Mouse (Mus musculus): ENCODE results near the gene Adgrd1.
"Not testable (repeated sequence)": the region's sequence is repeated elsewhere in the genome, so short reads cannot be mapped to it uniquely, and the experiment has no call there.

The Adgrd1 gene

DNA sequence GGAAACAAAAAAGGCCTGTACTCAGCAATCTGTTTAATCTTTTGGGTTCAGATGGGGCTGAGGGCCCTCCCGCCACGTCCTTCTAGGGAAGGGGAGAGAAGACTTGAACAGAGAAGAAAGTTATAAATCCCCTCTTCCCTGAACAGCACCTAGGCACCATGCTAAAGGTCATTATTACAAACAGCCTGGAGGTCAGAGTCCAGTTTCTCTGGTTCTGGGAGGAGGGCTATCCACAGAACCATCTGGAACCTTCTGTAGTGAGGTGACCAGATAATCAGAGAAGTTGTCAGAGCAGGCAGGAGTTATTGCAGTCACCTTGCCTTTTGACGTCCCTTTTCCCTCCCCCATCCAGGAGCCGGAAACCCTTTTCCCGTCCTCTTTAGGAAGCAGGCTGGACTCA, 2.3 kb upstream of the Adgrd1 start:
- DNase-seq (ENCODE audit: low spot score): no peak

DNA sequence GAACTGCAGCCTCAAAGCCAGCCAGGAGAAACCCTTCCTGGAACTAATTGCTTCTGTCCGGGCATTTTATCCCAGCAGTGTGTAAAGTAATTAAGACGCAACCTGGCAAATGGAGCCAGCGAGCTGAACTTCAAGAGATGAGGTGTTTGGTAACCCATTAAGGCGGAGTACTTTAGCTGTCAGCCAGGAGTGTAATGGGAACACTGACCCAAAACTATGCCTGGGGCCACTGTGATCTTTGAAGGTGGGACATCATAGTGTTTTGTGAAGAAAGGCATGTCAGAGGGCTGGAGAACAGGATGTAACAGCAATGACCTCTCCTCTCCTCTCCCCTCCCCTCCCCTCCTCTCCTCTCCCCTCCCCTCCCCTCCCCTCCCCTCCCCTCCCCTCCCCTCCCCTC, 7.5 kb downstream of the Adgrd1 start:
- no peak for DNase-seq (ENCODE audit: low spot score)

DNA sequence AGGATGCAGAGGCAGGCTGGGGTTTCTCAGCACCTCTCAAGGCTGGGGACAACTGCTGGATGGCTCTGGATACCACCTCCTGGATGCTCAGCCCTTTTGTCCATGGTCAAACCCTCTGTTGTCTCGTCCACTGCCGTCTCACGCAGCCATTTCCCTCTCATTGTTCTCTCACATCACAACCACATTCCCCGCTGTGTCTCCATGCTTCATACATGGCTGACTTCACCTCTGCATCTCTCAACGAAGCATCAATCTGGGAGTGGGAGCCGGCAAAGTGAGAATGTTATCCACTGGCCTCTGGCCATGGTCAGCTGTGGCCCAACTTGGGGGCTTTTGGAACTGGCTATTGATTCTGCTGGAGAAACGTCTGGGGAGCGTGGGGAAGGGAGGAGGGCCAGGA, 15.2 kb downstream of the Adgrd1 start:
- no peak for DNase-seq (ENCODE audit: low spot score)

DNA sequence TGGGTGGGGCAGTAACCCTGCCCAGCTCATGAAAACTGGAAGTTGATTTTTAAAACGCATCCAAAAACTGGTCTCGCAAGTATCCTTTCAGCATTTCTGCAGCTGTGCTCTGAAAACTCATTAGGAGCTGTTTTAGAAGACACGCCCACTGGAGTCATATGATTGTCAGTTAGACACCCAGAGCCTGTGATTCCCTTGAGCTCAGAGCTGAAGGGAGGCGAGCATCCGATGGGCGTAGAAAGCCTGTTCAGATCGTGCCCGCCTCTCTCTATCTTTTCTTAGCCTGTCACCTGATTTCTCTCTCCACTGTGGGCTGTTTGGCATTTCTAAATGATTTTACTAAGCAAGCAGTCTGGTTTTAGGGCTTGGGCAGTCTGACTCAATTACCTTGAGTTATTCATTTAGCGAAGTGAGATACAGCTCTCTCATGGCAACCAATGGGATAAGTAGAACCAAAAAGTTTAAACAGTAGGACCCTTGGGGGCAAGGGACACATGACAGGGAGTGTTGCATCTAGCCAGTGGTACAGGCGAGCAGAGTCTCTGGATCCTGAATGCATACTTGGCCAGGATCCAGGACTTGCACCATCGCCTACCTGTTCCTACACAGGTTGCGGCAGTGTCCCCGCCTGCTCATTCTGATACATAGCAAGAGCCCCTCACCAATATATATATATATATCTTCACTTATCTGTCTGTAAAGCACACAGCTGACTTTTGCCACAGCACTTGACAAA, 17.4 kb downstream of the Adgrd1 start:
- no peak for DNase-seq (ENCODE audit: low spot score)

DNA sequence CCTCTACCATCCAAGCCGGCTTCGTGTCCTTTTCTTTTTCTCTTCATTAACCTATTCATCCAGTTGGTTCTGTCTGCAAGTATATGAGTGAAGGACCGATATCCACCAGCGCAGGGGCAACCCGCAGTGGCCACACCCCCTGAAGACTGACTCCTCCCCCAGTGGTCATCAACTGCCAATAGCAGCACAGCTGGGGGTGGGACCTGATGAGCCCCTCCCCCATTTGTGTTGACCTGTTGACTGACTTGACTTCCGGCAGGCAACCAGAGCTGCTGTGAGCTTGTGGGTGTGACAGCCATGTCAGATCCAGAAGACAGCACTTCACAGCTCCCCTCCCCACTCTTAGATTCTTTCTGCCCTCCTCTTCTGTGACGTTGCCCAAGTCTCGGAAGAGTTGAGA, 19.7 kb downstream of the Adgrd1 start:
- no peak for DNase-seq (ENCODE audit: low spot score)

DNA sequence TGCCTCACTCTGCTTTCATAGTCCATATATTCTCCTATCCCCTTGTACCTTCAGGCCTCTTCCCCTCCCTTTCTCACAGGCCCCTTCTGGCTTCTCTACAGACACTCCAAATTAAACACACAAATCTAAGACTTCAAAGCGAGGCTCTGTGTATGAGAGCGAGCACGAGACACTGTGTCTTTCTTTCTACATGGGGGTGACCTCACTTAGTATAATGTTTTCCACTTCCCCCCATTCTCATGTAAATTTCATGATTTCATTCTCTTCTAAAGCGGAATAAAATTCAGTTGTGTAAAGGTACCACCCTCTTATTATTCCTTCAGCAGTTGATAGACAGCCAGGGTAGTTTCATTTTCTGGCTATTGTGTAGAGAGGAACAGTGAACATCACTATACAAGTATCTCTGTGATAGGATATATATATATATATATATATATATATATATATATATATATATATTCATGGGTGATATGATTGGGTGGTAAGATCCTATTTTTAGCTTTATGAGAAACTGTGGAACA, 21.1 kb downstream of the Adgrd1 start:
- no peak for DNase-seq (ENCODE audit: low spot score)

DNA sequence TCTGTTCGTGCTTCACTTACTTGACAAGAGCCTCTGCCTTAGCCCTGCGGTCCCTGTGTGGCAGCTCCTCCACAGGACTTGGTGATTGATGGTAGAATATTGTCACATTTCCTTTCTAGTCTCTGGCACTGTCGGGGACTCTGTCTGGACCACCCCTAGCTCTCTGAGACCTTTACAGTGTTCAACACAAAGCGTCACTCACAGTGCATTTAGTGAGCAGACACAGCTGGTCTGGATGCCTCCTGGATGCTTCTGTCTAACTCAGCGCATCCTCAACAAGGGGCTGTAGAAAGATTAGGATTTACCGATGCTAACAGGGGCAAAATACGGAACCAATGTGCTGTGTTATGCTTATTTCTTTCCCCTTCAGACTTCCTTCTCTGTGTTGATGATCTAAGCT, 22.0 kb downstream of the Adgrd1 start:
- no peak for DNase-seq (ENCODE audit: low spot score)

DNA sequence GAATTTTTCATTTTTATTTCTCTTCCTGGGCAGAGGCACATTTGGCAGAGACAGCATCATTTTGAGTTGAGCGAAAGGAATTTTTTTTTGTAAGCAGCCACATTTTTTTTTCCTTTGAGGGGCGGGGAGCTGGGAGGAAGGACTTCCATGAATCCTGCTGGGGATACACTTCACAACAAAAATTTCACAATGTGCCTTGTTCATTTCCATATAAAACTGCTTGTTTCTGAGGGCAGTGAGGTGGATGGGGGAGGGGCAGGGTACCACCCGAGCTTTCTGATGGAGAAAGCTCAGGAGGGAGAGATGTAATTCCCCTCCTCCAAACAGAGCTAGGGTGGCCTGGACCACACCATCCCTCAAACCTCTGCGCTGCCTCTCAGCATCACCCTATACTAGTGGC, 22.6 kb downstream of the Adgrd1 start:
- DNase-seq (ENCODE audit: low spot score): no peak

DNA sequence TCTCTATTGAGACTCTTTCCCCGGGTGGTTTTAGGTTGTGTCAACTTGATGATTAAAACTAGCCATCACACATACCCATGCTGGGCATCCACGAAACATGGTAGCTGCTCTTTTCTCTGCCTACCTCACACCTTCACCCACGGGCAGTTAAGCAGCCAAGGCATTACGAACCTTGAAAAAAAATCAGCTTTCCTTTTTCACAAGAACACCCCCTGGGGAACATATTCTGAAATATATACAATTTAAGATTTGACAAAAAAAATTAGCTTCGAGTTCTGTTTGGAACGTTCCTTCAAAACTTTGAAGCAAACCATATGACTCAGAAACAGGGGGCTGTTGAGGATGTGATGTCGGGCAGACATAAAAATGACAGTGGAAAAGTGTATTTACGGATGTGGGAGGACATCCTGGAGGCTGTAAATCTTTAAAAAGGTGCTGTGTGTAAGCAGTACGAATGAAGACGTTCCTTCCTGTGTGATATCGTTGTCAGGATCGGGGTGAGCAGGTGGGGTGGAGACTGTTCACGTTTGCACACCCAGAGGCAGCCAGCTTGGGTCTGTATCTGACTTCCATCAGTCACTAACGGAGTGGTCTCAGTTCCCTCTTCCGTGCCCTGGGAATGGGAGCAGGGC, 25.2 kb downstream of the Adgrd1 start:
- no peak for DNase-seq (ENCODE audit: low spot score)

DNA sequence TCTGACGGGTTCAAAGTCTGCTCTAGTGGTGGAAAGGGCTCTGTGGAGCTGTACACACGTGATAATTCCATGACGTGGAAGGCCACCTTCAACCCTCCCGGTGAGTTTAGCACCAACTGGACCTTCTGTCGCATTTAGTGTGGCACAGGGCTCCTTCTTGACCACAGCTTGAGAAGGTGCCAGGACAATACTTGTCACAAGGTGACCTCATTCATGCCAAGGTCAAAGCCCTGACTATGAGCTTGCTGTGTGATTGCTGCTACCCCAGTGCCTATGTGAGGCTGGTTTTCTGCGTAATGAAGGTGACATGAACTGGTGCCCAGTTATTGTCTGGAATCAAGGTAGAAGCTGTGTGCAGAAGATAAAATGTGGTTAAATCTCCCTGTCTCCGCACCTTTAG, 25.9 kb downstream of the Adgrd1 start:
- DNase-seq (ENCODE audit: low spot score): no peak

DNA sequence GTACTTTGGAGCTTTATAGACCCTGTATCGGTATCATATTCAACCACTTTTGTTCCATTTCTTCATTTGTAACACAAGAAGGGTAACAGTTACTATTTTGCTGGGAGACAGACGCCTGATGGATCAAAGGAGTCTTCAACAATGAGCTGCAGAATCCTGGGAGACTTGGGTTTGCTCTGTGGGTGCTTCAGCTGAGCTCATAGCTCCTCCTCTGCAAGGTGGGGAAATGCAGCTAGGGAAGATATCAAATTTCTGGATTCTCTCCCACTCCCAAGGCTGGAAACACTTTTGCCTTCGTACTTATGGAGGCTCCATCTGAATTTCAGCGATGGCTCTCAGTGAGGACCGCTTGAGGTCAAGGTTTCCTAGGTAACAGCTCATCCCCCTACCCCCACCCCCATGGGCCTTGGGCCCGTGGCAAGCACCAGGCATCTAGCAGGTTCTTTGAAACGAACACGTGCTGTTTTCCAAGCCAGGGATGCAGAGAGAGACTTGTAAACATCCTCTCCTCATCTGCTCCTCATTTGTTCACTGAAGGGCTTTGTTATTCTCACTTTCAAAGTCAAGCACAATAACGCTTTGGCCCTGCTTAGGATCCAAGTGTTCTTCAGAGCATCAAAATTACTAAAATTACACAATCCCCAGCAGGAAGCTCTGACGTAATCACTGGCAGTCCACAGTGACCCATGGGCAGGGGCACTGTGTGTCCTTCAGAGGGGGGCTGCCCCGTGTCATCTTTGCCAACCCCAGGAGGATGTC, 27.7 kb downstream of the Adgrd1 start:
- DNase-seq (ENCODE audit: low spot score): no peak

DNA sequence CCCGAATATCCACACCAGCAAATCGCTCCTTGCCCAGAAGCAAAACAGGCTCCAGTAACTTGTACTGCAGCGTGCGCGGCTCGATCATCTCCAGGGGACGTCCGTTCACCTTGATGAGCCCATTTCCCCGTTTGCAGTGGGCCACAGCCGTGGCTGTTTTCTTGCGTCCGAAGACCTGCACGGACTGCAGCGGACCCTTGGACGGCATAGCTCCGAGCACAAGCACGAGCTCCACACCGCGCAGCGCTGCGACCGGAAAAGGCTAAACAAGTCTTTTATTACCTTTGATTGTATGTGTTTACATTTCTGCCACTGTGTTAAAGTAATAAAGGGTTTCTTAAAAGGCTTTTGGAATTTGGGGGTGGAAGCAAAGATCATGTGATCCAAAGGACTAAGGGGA, 31.8 kb downstream of the Adgrd1 start:
- DNase-seq (ENCODE audit: low spot score): not testable (repeated sequence)

DNA sequence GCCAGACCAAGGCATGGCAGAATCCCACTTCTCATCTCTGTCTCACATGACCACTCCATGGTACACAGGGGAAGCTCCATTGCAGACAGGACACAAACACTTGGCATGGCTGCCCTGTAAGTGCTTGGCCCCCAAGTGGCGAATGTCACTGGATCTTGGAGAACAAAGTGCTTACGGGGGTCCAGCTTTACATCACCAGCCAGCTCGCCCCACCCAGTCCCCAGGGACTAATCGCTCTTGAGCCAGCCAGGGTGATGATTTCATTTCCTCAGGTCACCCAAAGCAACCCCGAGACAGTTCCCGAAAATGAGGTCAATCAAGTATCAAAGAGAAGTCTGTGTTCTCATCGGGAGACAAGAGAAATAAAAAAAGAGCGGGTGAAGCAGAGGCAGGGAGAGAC, 33.8 kb downstream of the Adgrd1 start:
- no peak for DNase-seq (ENCODE audit: low spot score)

DNA sequence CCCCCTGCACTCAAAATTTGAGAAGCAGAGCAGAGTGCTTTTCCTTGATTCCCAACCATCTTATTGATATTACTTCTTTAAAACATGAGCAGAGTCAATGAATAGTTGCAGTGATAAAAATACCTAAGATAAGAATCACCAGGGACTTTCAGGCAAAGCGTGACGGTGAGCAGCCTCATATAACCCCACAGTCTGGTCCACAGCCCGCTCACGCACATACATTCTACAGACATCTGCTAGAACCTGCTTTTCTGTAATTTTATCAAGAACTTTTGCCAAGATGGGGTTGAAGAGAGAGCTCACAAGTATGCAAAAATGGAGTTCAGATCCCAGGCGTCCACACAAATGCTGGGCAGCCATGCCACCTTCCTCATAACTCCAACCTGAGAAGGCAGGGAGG, 40.9 kb downstream of the Adgrd1 start:
- no peak for DNase-seq (ENCODE audit: low spot score)

DNA sequence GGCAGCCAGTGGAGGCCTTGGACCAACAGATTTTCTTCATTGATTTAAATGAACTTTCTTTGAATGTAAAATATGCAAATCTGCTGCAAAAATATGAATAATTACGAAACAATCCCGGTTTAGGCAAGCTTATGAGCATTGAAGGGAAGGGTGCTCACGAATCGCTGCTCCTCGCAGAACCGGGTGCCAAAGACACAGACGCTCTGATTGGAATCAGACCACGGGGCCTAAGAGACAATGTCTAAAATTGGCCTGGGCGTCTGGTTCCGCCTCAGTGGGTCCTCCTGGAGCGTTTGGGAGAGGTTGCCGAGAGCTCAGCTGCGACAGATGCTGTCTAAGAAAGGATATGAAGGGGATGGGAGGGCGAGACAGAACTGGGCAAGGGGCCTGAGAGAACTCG, 42.0 kb downstream of the Adgrd1 start:
- no peak for DNase-seq (ENCODE audit: low spot score)

DNA sequence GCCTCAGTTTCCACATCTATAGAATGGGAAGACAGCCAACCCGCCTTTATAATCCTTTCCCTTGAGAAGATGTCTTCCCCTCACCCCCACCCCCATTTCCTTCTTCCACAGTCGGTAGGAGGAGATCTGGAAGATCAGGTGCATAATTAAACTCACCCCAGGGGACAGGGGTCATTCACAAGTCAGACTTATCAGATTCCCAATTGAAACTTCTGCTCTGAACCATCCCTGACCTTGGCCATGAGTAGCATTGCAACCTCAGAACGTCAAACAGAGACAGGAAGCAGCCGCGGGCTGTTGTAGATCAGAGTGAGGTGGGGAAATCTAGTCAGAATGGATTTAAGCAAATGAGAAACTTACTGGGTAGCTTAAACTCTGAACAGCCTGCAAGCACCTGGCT, 46.3 kb downstream of the Adgrd1 start:
- no peak for DNase-seq (ENCODE audit: low spot score)

DNA sequence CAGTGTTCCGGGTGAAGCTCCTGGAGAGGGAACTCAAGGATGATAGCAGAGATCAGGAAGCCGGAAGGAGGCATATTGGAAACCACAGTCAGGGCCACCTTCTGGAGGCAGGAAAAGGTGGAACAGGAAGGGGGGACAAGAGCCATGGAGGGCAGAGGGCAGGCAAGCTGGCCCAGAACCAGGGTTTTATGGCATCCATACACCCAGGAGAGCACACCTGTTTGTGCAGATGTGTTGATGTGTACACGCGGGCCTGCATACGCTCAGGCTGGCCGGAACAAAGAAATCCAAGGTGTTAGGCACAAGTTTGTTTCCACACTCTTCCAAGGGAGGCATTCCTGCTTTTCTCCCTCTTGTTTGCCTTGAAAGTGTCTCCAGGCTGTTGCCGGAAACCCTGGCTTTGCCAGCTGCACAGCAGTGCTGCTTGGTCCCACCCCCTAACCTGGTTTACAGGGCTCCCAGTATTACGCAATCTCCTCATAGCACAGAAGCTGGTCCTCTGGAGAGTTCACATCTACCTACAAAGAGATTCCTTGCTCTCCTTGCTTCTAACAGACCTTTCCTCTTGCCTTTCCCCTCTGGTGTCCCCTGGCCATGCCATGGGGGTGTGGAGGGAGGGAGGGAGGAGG, 48.9 kb downstream of the Adgrd1 start:
- DNase-seq (ENCODE audit: low spot score): no peak

DNA sequence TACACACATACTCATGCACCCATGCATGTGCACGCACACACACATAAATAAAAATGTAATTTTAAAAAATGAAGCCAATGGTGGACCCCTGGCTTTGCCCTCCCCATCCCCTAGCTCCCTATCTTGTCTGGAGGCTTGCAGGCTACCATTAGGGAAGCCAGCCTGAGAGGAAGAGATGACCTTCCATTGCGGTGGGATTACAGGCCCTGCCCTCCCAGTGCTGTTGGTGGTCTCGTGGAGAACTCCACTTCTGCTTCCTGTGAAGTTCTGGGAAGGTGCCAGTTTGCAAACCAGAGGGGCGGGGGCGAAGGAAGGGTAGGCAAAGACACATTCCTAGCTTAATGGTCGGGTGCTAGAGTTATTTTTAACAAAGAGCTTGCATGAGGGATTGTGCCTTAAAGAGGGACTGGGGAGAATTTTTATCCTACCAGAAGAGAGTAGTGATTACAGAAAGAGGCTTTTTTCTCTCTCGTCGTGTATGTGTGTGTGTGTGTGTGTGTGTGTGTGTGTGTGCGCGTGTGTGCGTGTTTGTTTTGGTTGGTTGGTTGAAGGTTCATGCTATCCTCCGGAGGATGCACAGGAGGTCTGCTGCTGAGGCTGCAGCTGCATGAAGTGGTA, 50.5 kb downstream of the Adgrd1 start:
- no peak for DNase-seq (ENCODE audit: low spot score)

DNA sequence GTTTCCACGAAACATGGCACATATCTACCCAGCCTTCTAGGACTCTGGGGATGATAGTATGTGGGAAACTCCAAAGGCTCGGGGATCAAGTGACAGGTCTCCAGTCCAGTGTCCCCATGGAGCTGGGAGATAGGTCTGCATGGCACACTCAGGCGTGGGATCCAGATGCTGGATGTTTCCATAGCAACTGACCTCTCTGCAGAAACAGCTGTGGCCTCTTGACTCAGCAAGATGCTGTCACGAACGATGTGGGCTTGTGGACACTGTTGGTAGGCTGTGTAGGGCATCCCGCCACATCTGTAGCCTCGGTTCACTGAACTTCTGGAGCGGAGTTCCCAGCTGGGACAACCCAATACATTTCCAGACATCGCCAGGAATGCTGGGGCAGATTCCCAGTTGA, 51.9 kb downstream of the Adgrd1 start:
- DNase-seq (ENCODE audit: low spot score): no peak

DNA sequence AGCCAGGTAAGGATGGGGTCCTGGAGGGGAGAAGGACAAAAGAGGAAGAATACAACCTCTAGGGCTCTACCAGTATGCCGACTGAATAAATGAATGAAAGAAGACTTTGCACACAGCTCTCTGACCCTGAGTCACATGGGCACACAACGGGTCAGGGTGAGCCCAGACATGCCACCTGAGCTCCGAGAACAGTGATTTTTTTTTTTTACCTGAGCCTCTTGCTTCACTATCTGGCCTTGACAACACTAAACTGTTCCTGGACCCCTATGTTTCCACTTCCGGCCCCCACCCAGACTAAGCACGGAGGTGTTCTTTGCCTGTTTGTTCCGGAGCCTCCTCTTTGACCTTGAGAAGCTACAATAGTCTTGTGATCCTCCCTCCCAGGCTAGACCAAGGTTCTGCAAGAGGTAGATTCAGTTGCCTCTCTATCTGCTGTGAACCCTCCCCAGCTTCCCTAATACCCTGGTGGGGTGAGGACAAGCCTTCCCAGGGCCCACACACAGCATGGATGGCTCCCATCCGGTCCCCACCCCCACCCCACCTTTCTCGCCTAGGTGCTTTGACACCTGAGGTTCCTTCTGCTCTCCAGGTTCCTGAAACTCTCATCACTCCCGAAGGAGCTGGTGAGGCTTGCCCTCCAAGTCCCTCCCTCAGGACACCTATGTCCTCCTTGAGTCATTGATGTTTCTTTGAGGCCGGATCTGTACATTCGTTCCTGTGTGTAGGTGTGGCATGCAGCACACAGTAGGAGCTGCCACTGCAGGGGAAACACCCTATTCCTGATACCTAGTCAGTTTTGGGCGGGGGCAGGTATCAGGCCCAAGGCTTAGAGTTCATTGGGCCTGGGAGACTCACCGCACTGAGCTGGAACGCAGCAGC, 58.7 kb downstream of the Adgrd1 start:
- no peak for DNase-seq (ENCODE audit: low spot score)

DNA sequence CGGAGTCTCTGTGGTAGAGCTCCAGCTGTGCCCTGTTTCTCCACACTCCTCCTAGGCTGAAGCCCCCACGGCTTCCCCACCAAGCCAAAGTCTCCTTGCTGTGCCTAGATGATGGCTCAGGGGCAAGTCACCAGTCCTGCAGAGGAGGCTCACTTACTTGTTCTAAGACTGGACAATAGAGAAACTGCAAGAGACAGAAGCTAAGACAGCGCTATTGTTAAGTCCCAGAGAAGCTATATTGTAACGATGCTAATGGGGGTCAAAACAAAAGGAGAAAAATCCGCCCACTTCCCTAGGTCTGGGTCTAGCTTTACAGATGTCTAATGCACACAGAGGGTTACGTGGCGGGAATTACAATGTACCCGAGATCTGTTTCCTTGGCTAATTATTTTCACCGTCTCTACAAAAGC, 59.4 kb downstream of the Adgrd1 start:
- DNase-seq (ENCODE audit: low spot score): no peak
